Comparison of ENCODE assay signal across 11 mouse cellular contexts in the genomic region with DNA sequence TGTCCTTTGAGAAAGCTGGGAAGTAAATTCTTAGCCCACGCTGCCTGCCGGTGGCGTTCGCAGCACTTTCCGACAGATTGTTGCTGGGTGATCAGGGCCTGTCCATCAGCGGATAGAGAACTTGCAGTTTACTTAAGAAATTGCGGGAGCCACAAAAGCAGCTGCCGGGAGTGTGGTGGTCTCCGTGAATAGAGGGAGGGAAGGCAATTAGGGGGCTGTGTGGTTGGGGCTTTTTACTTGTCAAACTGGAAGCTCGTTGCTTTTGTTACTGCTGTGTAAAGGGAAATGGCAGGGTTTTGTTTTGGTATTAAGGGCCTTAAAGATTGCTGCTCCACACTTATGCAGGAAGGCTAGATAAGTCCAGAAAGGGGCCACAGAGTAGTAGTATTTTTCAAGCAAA.
DNase-seq lines count a peak whose midpoint lies in the region; ATAC-seq and TF ChIP-seq lines count a peak whose summit lies in the region.
"Had no signal": no experiment of that assay in that cellular context is flagged by ENCODE, and none has a peak within 500 bp of the region (broad histone marks: within the 10 kb centered on the region; RNA-seq: fewer than 3 reads in every experiment).

No protein-coding gene starts in this region.

- 3% methylated on average over 10 of the region's 10 CpGs for WGBS in neural tube, embryonic 12.5 days
- WGBS in embryonic facial prominence, embryonic 14.5 days: 23% methylated on average over 10 of the region's 10 CpGs
- WGBS in limb, embryonic 10.5 days: 2% methylated on average over 10 of the region's 10 CpGs
- WGBS in stomach, embryonic 16.5 days: 24% methylated on average over 10 of the region's 10 CpGs

- no peaks in the 10 kb centered on the region for H3K36me3 ChIP-seq in neural tube, embryonic 12.5 days
- H3K36me3 ChIP-seq in embryonic facial prominence, embryonic 14.5 days (ENCODE audit: control insufficient read depth, insufficient read depth, low read length): no peaks in the 10 kb centered on the region
- no peaks in the 10 kb centered on the region for H3K36me3 ChIP-seq in limb, embryonic 10.5 days
- H3K36me3 ChIP-seq in stomach, embryonic 16.5 days (ENCODE audit: control insufficient read depth, insufficient read depth, low read length): no peaks in the 10 kb centered on the region

- H3K9me3 ChIP-seq in neural tube, embryonic 12.5 days: no peaks in the 10 kb centered on the region
- H3K9me3 ChIP-seq in embryonic facial prominence, embryonic 14.5 days (ENCODE audit: control insufficient read depth, low read length): no peaks in the 10 kb centered on the region
- H3K9me3 ChIP-seq in limb, embryonic 10.5 days (replicated peaks): no peaks in the 10 kb centered on the region
- H3K9me3 ChIP-seq in stomach, embryonic 16.5 days (replicated peaks; ENCODE audit: control insufficient read depth, low read length): no peaks in the 10 kb centered on the region

- H3K4me3 ChIP-seq in neural tube, embryonic 12.5 days: no peak overlapping the region
- H3K4me3 ChIP-seq in embryonic facial prominence, embryonic 14.5 days (ENCODE audit: low read depth, low read length): 0 out of 2 replicates have a peak overlapping the region, but pooled peaks have one; percentile 2
- H3K4me3 ChIP-seq in limb, embryonic 10.5 days: peak overlapping the region; percentile 32
- no peak overlapping the region for H3K4me3 ChIP-seq in stomach, embryonic 16.5 days (replicated peaks; ENCODE audit: low read length)
- H3K4me3 ChIP-seq in left cerebral cortex, adult 2 months: no peak overlapping the region

- H3K4me2 ChIP-seq in neural tube, embryonic 12.5 days (replicated peaks): peak overlapping the region; percentile 37
- peak overlapping the region; percentile 79 for H3K4me2 ChIP-seq in embryonic facial prominence, embryonic 14.5 days (ENCODE audit: low read depth, low read length)
- peak overlapping the region; percentile 79; the same call in 1 of the 2 replicates for H3K4me2 ChIP-seq in stomach, embryonic 16.5 days (ENCODE audit: low read depth, low read length)

- H3K9ac ChIP-seq in neural tube, embryonic 12.5 days: no peak overlapping the region
- peak overlapping the region; percentile 40 for H3K9ac ChIP-seq in embryonic facial prominence, embryonic 14.5 days (ENCODE audit: low read depth, low read length)
- peak overlapping the region; percentile 43 for H3K9ac ChIP-seq in stomach, embryonic 16.5 days (ENCODE audit: low read length)

- no peak for DNase-seq in neural tube, embryonic 10.5 days (ENCODE audit: extremely low spot score, low spot score)
- peak; percentile 47 for DNase-seq in embryonic facial prominence, embryonic 14.5 days (ENCODE audit: low spot score)
- no peak for DNase-seq in limb, embryonic 10.5 days (ENCODE audit: low spot score)
- DNase-seq in left cerebral cortex, adult 2 months (ENCODE audit: extremely low spot score in 1 of 2, low spot score in 2 of 2): no peak
- no peak for DNase-seq in gastrocnemius, postnatal 10 days
- DNase-seq: adrenal gland, postnatal 36 days; cerebellum, postnatal 14 days; kidney, adult 2 months; lung, postnatal 14 days had no signal

- peaks cover 35% of the 10 kb centered on the region for H3K4me1 ChIP-seq in neural tube, embryonic 12.5 days
- H3K4me1 ChIP-seq in embryonic facial prominence, embryonic 14.5 days (ENCODE audit: control insufficient read depth, insufficient read depth, low read length): peaks cover 73% of the 10 kb centered on the region
- peaks cover 85% of the 10 kb centered on the region for H3K4me1 ChIP-seq in limb, embryonic 10.5 days
- H3K4me1 ChIP-seq in stomach, embryonic 16.5 days (ENCODE audit: control insufficient read depth, insufficient read depth, low read length): peaks cover 51% of the 10 kb centered on the region

- no peak for TF ChIP-seq CTCF in left cerebral cortex, adult 2 months (IDR thresholded peaks at IDR 0.05)

- ATAC-seq in neural tube, embryonic 12.5 days (ENCODE audit: low FRiP score, low read depth): no peak
- ATAC-seq in embryonic facial prominence, embryonic 14.5 days (ENCODE audit: low read depth): no peak
- no peak for ATAC-seq in stomach, embryonic 16.5 days (ENCODE audit: insufficient read depth, low FRiP score)

- no peak overlapping the region for H3K27ac ChIP-seq in neural tube, embryonic 12.5 days
- peak overlapping the region; percentile 25; the same call in 1 of the 2 replicates for H3K27ac ChIP-seq in embryonic facial prominence, embryonic 14.5 days (replicated peaks; ENCODE audit: low read depth, low read length)
- H3K27ac ChIP-seq in limb, embryonic 10.5 days: peak overlapping the region; percentile 75
- 0 out of 2 replicates have a peak overlapping the region, but pooled peaks have one; percentile 6 for H3K27ac ChIP-seq in stomach, embryonic 16.5 days (ENCODE audit: low read length)
- H3K27ac ChIP-seq in left cerebral cortex, adult 2 months: no peak overlapping the region

- intact Hi-C loops in left cerebral cortex, adult 2 months (cut with DNase I): no loop called here

- H3K27me3 ChIP-seq in neural tube, embryonic 12.5 days (replicated peaks): peaks cover 21% of the 10 kb centered on the region; the same call in 1 of the 2 replicates
- H3K27me3 ChIP-seq in embryonic facial prominence, embryonic 14.5 days (replicated peaks; ENCODE audit: control insufficient read depth, insufficient read depth, low read length): no peaks in the 10 kb centered on the region
- H3K27me3 ChIP-seq in limb, embryonic 10.5 days (ENCODE audit: low read depth, poor library complexity, severe bottlenecking): peaks cover 18% of the 10 kb centered on the region
- H3K27me3 ChIP-seq in stomach, embryonic 16.5 days (ENCODE audit: control insufficient read depth, insufficient read depth, low read length): no peaks in the 10 kb centered on the region

Comparison
In these comparisons a context has a peak if more than half of its experiments do, and no peak if none do; other contexts are left out.
1. H3K27ac ChIP-seq: peak in embryonic facial prominence, embryonic 14.5 days (single experiment), limb, embryonic 10.5 days (single experiment) and stomach, embryonic 16.5 days (single experiment); none in neural tube, embryonic 12.5 days (single experiment) and left cerebral cortex, adult 2 months (single experiment).
2. H3K4me3 ChIP-seq: peak in embryonic facial prominence, embryonic 14.5 days (single experiment) and limb, embryonic 10.5 days (single experiment); none in neural tube, embryonic 12.5 days (single experiment), stomach, embryonic 16.5 days (single experiment) and left cerebral cortex, adult 2 months (single experiment).
3. Peak in every context shown above with its lines, with median percentiles within 50 percentile points of each other: H3K4me2 ChIP-seq.